Mouse (Mus musculus) gastrocnemius, adult 18-20 months (tissue): ENCODE measurements around the gene Rerg. TPM values are rescaled to one million over a fixed set of nuclear protein-coding genes. Genes with fewer than 3 reads are reported as not detected.

Source experiments
- DNase-seq: peaks from one replicate; pipeline ENCODE4 v3.0.0; 2021; ENCODE audit warnings: low spot score
- total RNA-seq, 2 experiments: library from RNA; stranded (reverse); gene quantifications; 2 replicates each; pipeline ENCODE4 v1.2.3; 2021

Gene Rerg
- total RNA-seq, 2 experiments from 2014 or later = 0.78 to 1.2 TPM

- DNase-seq = no peak
Measured at GRCm38 (mm10) chr6:137017216-137017973, 152.9 kb downstream of the Rerg start.

GRCm38 (mm10) chr6:137014346-137014745 is 156.0 kb downstream of the Rerg start:
- DNase-seq = no peak

- DNase-seq = no peak
Measured at GRCm38 (mm10) chr6:137011187-137011586, 159.1 kb downstream of the Rerg start.

Other genes starting within 250 kb of the Rerg start
- not detected for gene Erp27, start 248.3 kb downstream of the Rerg start, total RNA-seq
- not detected for gene Pde6h, start 246.7 kb downstream of the Rerg start, total RNA-seq
- 10 to 100 TPM in 1 of 2 experiments, 1 to 10 TPM in 1; 5.8 to 10.9 TPM for gene Arhgdib, start 228.6 kb downstream of the Rerg start, total RNA-seq
- gene Ptpro, start 81.8 kb upstream of the Rerg start, total RNA-seq = under 1 TPM; 0.48 to 0.59 TPM